Mouse (Mus musculus) midbrain, embryonic 12.5 days (tissue): ENCODE results near the gene Rbfox3. TPM values are rescaled to one million over a fixed set of nuclear protein-coding genes. Genes with fewer than 3 reads are reported as not detected.

Experiments used
- ATAC-seq: fragments of 200-750 bp; cut with Nextera tagmentation; 2 replicates; pipeline ENCODE4 v1.8.0; 2017; ENCODE audit warnings: low read depth, moderate TSS enrichment, moderate library complexity; ENCODE audit not compliant: low FRiP score
- H3K27ac ChIP-seq: fragments of 300-500 bp; sonication (generic); replicated peaks from 2 replicates; pipeline ENCODE4 v1.5.1; 2016; ENCODE audit warnings: mild to moderate bottlenecking
- H3K27me3 ChIP-seq: fragments of 300-500 bp; sonication (generic); 2 replicates; pipeline ENCODE4 v1.6.1; 2016; ENCODE audit warnings: mild to moderate bottlenecking
- H3K36me3 ChIP-seq: fragments of 300-500 bp; sonication (generic); 2 replicates; pipeline ENCODE4 v1.6.1; 2016
- H3K4me1 ChIP-seq: fragments of 300-500 bp; sonication (generic); 2 replicates; pipeline ENCODE4 v1.6.1; 2016
- H3K4me2 ChIP-seq: fragments of 300-500 bp; sonication (generic); replicated peaks from 2 replicates; pipeline ENCODE4 v1.6.1; 2016; ENCODE audit warnings: mild to moderate bottlenecking, moderate library complexity
- H3K4me3 ChIP-seq: fragments of 300-500 bp; sonication (generic); 2 replicates; pipeline ENCODE4 v1.5.1; 2016; ENCODE audit warnings: mild to moderate bottlenecking
- H3K9ac ChIP-seq: fragments of 300-500 bp; sonication (generic); replicated peaks from 2 replicates; pipeline ENCODE4 v1.6.1; 2016; ENCODE audit warnings: mild to moderate bottlenecking, moderate library complexity
- H3K9me3 ChIP-seq: fragments of 300-500 bp; sonication (generic); 2 replicates; pipeline ENCODE4 v1.6.1; 2016; ENCODE audit warnings: mild to moderate bottlenecking
- WGBS: fragments of 180-500 bp; shearing (Covaris S2); methylation state at CpG from one replicate; pipeline ENCODE4 v1.1.7; 2016; 5-methylcytosine and 5-hydroxymethylcytosine counted together
- polyA plus RNA-seq: library from polyadenylated mRNA; unstranded; fragments of >200 nt; fragmentation: Nextera tagmentation; extraction: Ambion mirVana; gene quantifications from 2 replicates; pipeline ENCODE4 v1.2.1, GENCODE M21; 2016

Rbfox3 gene
- polyA plus RNA-seq, 1 experiment from 2014 or later = 16.0 TPM

DNA sequence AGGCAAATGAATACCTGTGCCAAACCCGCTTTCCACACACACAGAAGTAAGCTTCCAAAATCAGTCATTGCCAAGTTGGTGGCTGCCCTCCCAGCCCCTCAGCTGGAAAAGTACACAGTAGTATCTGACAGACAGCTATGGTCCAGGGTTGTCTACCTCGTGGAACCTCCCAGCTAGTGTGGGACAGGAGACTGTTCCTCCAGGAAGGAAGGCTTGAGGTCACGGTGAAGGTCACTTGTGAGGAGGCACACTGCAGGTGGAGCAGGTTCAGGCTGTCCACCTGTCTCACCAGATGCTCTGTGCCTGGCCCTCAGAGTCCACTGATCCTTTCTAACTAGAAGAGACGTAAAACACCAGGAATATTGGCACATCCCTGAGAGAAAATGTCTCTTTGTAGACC is 21.9 kb downstream of the Rbfox3 start:
- Histone ChIP-seq H3K4me1 (peaks cover 15% of the 10 kb centered on the region), H3K4me2 (no peak overlapping the region), H3K27me3 (peaks cover 13% of the 10 kb centered on the region; the same call in 1 of the 2 replicates), H3K9ac (no peak overlapping the region), H3K4me3 (no peak overlapping the region), H3K36me3 (no peaks in the 10 kb centered on the region), H3K9me3 (no peaks in the 10 kb centered on the region), H3K27ac (no peak overlapping the region)
- ATAC-seq = no peak
- WGBS = 82% methylated on average over 4 of the region's 4 CpGs

DNA sequence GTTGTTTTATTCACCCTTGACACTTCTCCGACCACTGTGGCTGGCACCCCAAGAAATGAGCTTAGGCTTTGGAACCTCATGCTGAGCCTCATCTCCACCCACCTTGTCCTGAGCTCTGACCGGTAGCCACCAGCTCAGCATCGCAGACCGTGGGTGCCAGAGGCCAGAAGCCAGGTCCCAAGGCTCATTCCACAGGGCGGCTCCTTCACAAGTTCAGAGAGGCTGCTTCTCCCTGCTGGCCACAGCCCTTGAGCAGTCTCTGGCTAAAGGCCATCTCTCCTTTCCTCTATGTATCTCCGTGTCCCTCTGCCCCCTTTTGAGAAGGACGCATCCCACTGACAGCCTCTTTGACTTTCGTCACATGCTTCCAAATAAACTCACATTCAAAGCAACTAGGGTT is 23.0 kb downstream of the Rbfox3 start:
- no peak overlapping the region for H3K9ac ChIP-seq
- ATAC-seq = no peak
- 75% methylated on average over 8 of the region's 8 CpGs for WGBS
- H3K4me2 ChIP-seq = no peak overlapping the region
- no peaks in the 10 kb centered on the region for H3K9me3 ChIP-seq
- H3K4me1 ChIP-seq = peaks cover 12% of the 10 kb centered on the region
- no peak overlapping the region for H3K27ac ChIP-seq
- H3K36me3 ChIP-seq = no peaks in the 10 kb centered on the region
- no peak overlapping the region for H3K4me3 ChIP-seq
- peaks cover 16% of the 10 kb centered on the region; the same call in 1 of the 2 replicates for H3K27me3 ChIP-seq

DNA sequence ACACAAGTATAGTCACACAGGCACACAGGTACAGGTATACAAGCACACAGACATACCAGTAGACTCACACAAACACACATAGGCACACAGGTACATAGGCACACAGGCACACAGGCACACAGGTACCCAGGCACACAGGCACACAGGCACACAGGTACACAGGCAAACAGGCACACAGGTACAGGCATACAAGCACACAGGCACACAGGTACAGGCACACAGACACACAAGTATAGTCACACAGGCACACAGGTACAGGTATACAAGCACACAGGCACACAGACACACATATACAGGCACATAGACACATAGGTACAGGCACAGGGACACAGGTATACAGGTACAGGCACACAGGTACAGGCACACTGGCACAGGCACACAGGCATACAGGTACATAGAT is 24.2 kb downstream of the Rbfox3 start:
- ATAC-seq = no peak
- no peaks in the 10 kb centered on the region for H3K36me3 ChIP-seq
- no peak overlapping the region for H3K27ac ChIP-seq
- no peaks in the 10 kb centered on the region for H3K9me3 ChIP-seq
- peaks cover 20% of the 10 kb centered on the region; the same call in 1 of the 2 replicates for H3K27me3 ChIP-seq
- no peak overlapping the region for H3K9ac ChIP-seq
- H3K4me3 ChIP-seq = no peak overlapping the region
- peaks cover 14% of the 10 kb centered on the region for H3K4me1 ChIP-seq
- no peak overlapping the region for H3K4me2 ChIP-seq

DNA sequence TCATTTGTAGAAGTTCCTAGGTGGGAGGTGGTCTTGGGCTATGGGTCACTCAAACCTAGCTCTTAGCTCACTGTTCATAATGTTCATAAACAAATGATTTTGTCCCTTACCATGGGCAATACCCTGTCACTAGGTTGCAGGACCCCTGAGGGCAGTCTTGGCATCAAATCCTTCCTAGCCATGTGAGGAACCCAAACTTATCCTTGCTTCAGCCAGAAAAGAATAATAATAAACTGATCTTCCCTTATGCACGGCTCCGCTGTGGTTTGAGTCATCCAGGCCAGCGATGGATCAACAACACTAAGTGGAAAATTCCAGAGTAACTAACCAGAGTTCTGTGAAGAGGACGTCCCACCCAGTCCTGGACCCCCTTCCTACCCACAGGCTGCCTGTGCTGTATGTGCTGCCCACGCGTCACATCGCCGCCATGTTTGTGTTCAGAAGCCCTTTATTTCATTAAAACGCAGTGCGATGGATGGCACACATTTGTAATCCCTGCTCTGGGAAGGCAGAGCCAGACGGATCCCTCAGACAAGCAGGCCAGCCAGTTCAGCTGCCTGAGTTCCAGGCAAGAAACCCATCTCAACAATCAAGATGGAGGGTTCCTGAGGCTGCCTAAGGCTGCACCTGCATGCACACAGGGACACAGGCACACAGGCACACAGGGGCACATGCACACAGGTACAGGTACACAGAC is 25.0 kb downstream of the Rbfox3 start:
- Histone ChIP-seq H3K9me3 (no peaks in the 10 kb centered on the region), H3K27ac (no peak overlapping the region), H3K27me3 (peaks cover 20% of the 10 kb centered on the region; the same call in 1 of the 2 replicates), H3K4me3 (no peak overlapping the region), H3K4me1 (peaks cover 22% of the 10 kb centered on the region), H3K9ac (no peak overlapping the region), H3K4me2 (no peak overlapping the region), H3K36me3 (no peaks in the 10 kb centered on the region)
- WGBS = 90% methylated on average over 11 of the region's 11 CpGs
- ATAC-seq = no peak

DNA sequence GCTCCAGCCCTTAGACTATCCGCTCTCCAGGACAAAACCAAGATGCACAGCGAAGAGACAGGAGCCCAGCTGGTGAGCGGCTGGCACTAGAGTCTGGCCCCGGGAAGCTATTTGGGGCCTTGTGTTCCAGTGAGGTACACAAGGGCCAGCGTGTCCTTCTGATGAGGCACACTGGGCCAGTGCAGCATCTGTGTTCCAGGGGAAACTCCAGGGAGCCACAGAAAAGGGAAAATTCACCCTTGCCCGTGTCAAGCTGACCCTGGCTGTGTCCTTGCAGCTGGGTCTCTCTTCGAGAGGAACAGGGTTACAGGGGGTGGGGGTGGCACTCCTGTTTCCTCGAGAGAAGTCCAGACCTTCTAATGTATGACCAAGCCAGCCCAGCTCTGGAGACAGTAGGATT is 25.8 kb downstream of the Rbfox3 start:
- Histone ChIP-seq H3K27me3 (peaks cover 15% of the 10 kb centered on the region; the same call in 1 of the 2 replicates), H3K4me1 (peaks cover 23% of the 10 kb centered on the region), H3K9me3 (no peaks in the 10 kb centered on the region), H3K4me2 (no peak overlapping the region), H3K9ac (no peak overlapping the region), H3K4me3 (no peak overlapping the region), H3K36me3 (no peaks in the 10 kb centered on the region), H3K27ac (no peak overlapping the region)
- 85% methylated on average over 8 of the region's 8 CpGs for WGBS
- ATAC-seq = no peak

GRCm38 (mm10) chr11:118885135-118885534 is 26.3 kb downstream of the Rbfox3 start:
- WGBS = 91% methylated on average over 16 of the region's 16 CpGs
- no peaks in the 10 kb centered on the region for H3K36me3 ChIP-seq
- no peak overlapping the region for H3K4me2 ChIP-seq
- H3K27me3 ChIP-seq = peaks cover 10% of the 10 kb centered on the region; the same call in 1 of the 2 replicates
- no peak for ATAC-seq
- H3K9ac ChIP-seq = no peak overlapping the region
- no peak overlapping the region for H3K27ac ChIP-seq
- H3K9me3 ChIP-seq = no peaks in the 10 kb centered on the region
- peaks cover 19% of the 10 kb centered on the region for H3K4me1 ChIP-seq
- H3K4me3 ChIP-seq = no peak overlapping the region

DNA sequence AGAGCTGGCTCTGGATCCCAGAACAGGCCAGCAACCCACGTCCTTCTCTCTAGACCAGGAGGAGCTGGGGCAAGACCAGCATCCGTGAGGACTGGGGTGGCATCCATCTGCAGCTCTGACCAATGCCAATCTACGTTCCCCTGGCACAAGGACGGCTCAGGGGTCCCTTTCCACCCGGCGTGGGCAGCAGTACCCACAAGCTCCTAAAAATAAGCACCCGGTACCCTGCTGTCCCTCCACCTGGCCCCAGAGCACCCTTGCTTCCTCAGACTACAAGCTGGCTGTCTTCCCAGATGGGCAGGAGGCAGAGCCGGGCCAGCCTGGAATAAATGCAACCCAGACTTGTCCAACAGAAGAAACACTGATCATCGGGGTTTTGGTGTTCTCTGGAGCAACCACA is 28.3 kb downstream of the Rbfox3 start:
- H3K27ac ChIP-seq = no peak overlapping the region

DNA sequence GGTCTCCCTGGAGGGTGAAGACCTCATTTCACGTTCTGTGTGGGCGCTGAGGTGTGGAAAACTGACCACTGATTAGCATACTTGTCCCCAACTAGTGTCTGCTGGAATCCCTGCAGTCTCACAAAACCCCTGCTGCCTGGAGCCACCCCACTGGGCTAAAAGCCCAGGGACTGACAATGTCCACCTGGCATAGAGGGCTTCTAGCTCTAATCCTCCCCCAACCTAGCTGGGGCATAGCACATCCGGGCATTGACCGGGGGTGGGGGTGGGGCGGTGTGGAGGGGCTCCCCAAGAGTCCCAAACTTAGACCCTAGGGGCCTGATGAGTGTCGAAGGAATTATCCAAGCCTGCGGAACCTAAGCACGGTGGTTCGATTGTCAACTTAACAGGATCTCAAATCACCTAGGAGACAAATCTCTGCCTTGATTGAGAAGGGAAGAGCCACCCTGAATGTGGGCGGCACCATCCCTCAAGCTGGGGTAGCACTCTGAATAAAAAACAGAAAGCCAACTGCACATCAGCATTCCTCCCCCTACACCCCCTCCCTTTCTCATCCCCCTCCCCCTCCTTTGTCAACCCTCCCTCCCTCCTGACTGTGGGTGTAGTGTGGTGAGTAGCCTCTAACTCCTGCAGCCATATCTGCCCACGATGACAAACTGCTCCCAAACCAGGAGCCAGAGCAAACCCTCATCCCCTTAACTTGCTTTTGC is 29.5 kb downstream of the Rbfox3 start:
- Histone ChIP-seq H3K9me3 (peaks cover 7% of the 10 kb centered on the region; the same call in 1 of the 2 replicates), H3K36me3 (no peaks in the 10 kb centered on the region), H3K4me1 (peaks cover 19% of the 10 kb centered on the region), H3K27me3 (peaks cover 9% of the 10 kb centered on the region; the same call in 1 of the 2 replicates), H3K4me3 (no peak overlapping the region), H3K4me2 (no peak overlapping the region), H3K9ac (0 out of 2 replicates have a peak overlapping the region, but pooled peaks have one; percentile 4), H3K27ac (peak overlapping the region; percentile 47)
- peak; percentile 44 for ATAC-seq
- WGBS = 4% methylated on average over 11 of the region's 11 CpGs

More for the DNA sequence above, 28.3 kb downstream of the Rbfox3 start:
- WGBS = 91% methylated on average over 9 of the region's 9 CpGs
- Histone ChIP-seq H3K9ac (no peak overlapping the region), H3K4me1 (peaks cover 19% of the 10 kb centered on the region), H3K36me3 (no peaks in the 10 kb centered on the region), H3K4me3 (no peak overlapping the region), H3K4me2 (no peak overlapping the region), H3K9me3 (peaks cover 2% of the 10 kb centered on the region; the same call in 1 of the 2 replicates), H3K27me3 (peaks cover 10% of the 10 kb centered on the region; the same call in 1 of the 2 replicates)
- no peak for ATAC-seq

GRCm38 (mm10) chr11:118879466-118880150 is 31.8 kb downstream of the Rbfox3 start:
- Histone ChIP-seq H3K36me3 (no peaks in the 10 kb centered on the region), H3K4me1 (peaks cover 38% of the 10 kb centered on the region), H3K27ac (no peak overlapping the region), H3K4me3 (no peak overlapping the region), H3K4me2 (no peak overlapping the region), H3K9ac (no peak overlapping the region), H3K27me3 (peaks cover 15% of the 10 kb centered on the region), H3K9me3 (peaks cover 7% of the 10 kb centered on the region; the same call in 1 of the 2 replicates)
- WGBS = 93% methylated on average over 8 of the region's 8 CpGs
- no peak for ATAC-seq

GRCm38 (mm10) chr11:118878605-118879245 is 32.7 kb downstream of the Rbfox3 start:
- Histone ChIP-seq H3K4me3 (no peak overlapping the region), H3K4me1 (peaks cover 46% of the 10 kb centered on the region), H3K9ac (no peak overlapping the region), H3K27ac (no peak overlapping the region), H3K36me3 (no peaks in the 10 kb centered on the region), H3K4me2 (no peak overlapping the region), H3K9me3 (peaks cover 7% of the 10 kb centered on the region; the same call in 1 of the 2 replicates), H3K27me3 (peaks cover 12% of the 10 kb centered on the region)
- 94% methylated on average over 13 of the region's 13 CpGs for WGBS
- ATAC-seq = no peak

DNA sequence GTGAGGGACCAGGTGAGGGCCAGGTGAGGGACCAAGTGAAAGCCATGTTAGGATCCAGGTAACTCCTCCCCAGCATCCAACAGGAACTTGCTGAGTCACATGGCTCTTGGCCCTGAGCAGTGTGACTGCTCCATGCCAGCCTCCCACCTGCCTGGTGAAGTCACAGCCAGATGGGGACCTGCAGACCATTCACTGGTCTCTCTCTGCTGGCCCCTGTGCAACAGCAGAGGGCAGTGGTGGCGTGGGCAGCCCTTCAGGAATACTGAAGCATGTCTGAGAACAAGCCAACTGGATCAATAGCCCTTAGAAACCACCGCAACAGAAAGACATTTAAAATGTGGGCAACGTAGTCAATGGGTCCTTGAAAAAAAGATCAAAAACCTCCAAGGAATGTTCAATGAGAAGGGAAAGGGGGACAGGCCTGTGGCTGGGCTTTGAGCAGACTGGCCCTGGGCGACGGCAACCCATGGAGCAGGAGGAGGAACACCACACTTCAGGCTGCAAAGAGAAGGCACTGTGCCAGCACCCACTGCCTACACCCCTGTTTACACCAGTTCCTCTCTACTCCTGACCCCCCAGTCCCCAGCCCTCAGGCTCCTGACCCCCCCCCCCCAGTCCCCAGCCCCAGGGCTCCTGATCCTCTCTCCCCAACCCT is 36.0 kb downstream of the Rbfox3 start:
- H3K27me3 ChIP-seq = peaks cover 8% of the 10 kb centered on the region; the same call in 1 of the 2 replicates
- no peak overlapping the region for H3K9ac ChIP-seq
- peaks cover 7% of the 10 kb centered on the region; the same call in 1 of the 2 replicates for H3K9me3 ChIP-seq
- H3K4me1 ChIP-seq = peaks cover 30% of the 10 kb centered on the region
- H3K27ac ChIP-seq = peak overlapping the region; percentile 72
- no peaks in the 10 kb centered on the region for H3K36me3 ChIP-seq
- H3K4me2 ChIP-seq = no peak overlapping the region
- no peak for ATAC-seq
- H3K4me3 ChIP-seq = no peak overlapping the region
- WGBS = 31% methylated on average over 5 of the region's 5 CpGs
